ENCODE assay signal across 18 mouse cellular contexts in genomic region chr7:82109977-82110376, GRCm38 (mm10).
DNase-seq lines count a peak whose midpoint lies in the region; ATAC-seq lines count a peak whose summit lies in the region.
"Had no signal": no experiment of that assay in that cellular context is flagged by ENCODE, and none has a peak within 500 bp of the region (broad histone marks: within the 10 kb centered on the region; RNA-seq: fewer than 3 reads in every experiment).

No protein-coding gene starts in this region.

- intact Hi-C loops in gastrocnemius, postnatal 14 days (cut with DNase I; ENCODE audit: low total_unique reads): no loop called here

- DNase-seq in CD4-positive, CD25-positive, alpha-beta regulatory T cell, adult 2 months (ENCODE audit: low read depth, low spot score): peak; percentile 42
- peak; percentile 16 for DNase-seq in induced T-regulatory cell, adult 2 months (ENCODE audit: low read depth)
- DNase-seq in naive thymus-derived CD4-positive, alpha-beta T cell, adult 2 months (ENCODE audit: low read depth): peak; percentile 42
- no peak for DNase-seq in gastrocnemius, postnatal 14 days
- no peak for DNase-seq in gastrocnemius, postnatal 4 days (ENCODE audit: low spot score in 2 of 2)
- DNase-seq in frontal cortex, postnatal 10 days (ENCODE audit: low spot score in 2 of 2): no peak
- DNase-seq: adrenal gland, adult 2 months; cerebellum, adult 8-10 months; gastrocnemius, postnatal 10 days; kidney, adult 8-10 months; kidney, postnatal 14 days; liver; lung, postnatal 4 days; thymus, adult 18-20 months; thymus, postnatal 36 days had no signal

- ATAC-seq in activated CD4-positive, CD25-positive, alpha-beta regulatory T cell, adult 4 months: peak; percentile 81
- ATAC-seq: forebrain, embryonic 15.5 days; midbrain, embryonic 15.5 days had no signal

Comparison
In these comparisons a context has a peak if more than half of its experiments do, and no peak if none do; other contexts are left out.
1. DNase-seq: peak in CD4-positive, CD25-positive, alpha-beta regulatory T cell, adult 2 months (single experiment), induced T-regulatory cell, adult 2 months (single experiment) and naive thymus-derived CD4-positive, alpha-beta T cell, adult 2 months (single experiment); none in gastrocnemius, postnatal 14 days (single experiment), gastrocnemius, postnatal 4 days (0 of 2) and frontal cortex, postnatal 10 days (0 of 2).